Mouse (Mus musculus): Measurements from ENCODE around the gene Tomm40l. TPM values are rescaled to one million over a fixed set of nuclear protein-coding genes. Genes with fewer than 3 reads are reported as not detected.

The Tomm40l gene
- 17.5 and 20.3 TPM in 2 replicates for polyA plus RNA-seq (2012; rRNA removed)

- Histone ChIP-seq H3K27ac (ENCODE audit: insufficient read depth, low read length) (peak within 1 kb of the TSS; percentile 82), H3K27me3 (ENCODE audit: control insufficient read depth, insufficient read depth, low read length) (no peaks in the 10 kb centered on the region), H3K4me1 (ENCODE audit: control insufficient read depth, insufficient read depth, insufficient read length) (peaks cover 11% of the 10 kb centered on the region; the same call in 1 of the 2 replicates), H3K4me3 (ENCODE audit: extremely low read depth, insufficient read depth, insufficient read length) (peak within 1 kb of the TSS; percentile 69), H3K36me3 (ENCODE audit: control insufficient read depth, insufficient read depth, low read length) (peaks cover 4% of the 10 kb centered on the region; the same call in 1 of the 2 replicates)
- TF ChIP-seq POLR2A (IDR thresholded peaks at IDR 0.05; ENCODE audit: low read depth, low read length), result peak; percentile 8; the same call in 1 of the 2 replicates
- TF ChIP-seq CTCF (IDR thresholded peaks at IDR 0.05; ENCODE audit: extremely low read depth, insufficient read depth, insufficient read length, insufficient replicate concordance), result peak; percentile 15; the same call in 1 of the 2 replicates
- WGBS, result 2% methylated on average over 28 of the region's 28 CpGs
- DNase-seq (ENCODE audit: low read depth in 1 of 2, low spot score in 2 of 2), result peak; percentile 87 to 99
These were observed at the start of gene Tomm40l for GRCm38 (mm10) chr1:171222238-171223155. TSS of gene Tomm40l (minus strand) at chr1:171222514.

GRCm38 (mm10) chr1:171272086-171272485, 49.8 kb upstream of the Tomm40l start:
- 42% methylated on average over 3 of the region's 3 CpGs for WGBS
- H3K27me3 ChIP-seq (ENCODE audit: control insufficient read depth, insufficient read depth, low read length), result no peaks in the 10 kb centered on the region
- DNase-seq (ENCODE audit: low read depth in 1 of 2, low spot score in 2 of 2), result no peak
- peak overlapping the region; percentile 45 for H3K27ac ChIP-seq (ENCODE audit: insufficient read depth, low read length)
- H3K4me1 ChIP-seq (ENCODE audit: control insufficient read depth, insufficient read depth, insufficient read length), result peaks cover 13% of the 10 kb centered on the region; the same call in 1 of the 2 replicates
- peak overlapping the region; percentile 16; the same call in 1 of the 2 replicates for H3K4me3 ChIP-seq (ENCODE audit: extremely low read depth, insufficient read depth, insufficient read length)
- TF ChIP-seq POLR2A (IDR thresholded peaks at IDR 0.05; ENCODE audit: low read depth, low read length) (no peak), CTCF (IDR thresholded peaks at IDR 0.05; ENCODE audit: extremely low read depth, insufficient read depth, insufficient read length, insufficient replicate concordance) (no peak)
- H3K36me3 ChIP-seq (ENCODE audit: control insufficient read depth, insufficient read depth, low read length), result peaks cover 26% of the 10 kb centered on the region

GRCm38 (mm10) chr1:171271622-171272021, 49.3 kb upstream of the Tomm40l start:
- 43% methylated on average over 10 of the region's 10 CpGs for WGBS
- peaks cover 21% of the 10 kb centered on the region for H3K36me3 ChIP-seq (ENCODE audit: control insufficient read depth, insufficient read depth, low read length)
- peak overlapping the region; percentile 45 for H3K27ac ChIP-seq (ENCODE audit: insufficient read depth, low read length)
- DNase-seq (ENCODE audit: low read depth in 1 of 2, low spot score in 2 of 2), result no peak
- no peak for TF ChIP-seq CTCF (IDR thresholded peaks at IDR 0.05; ENCODE audit: extremely low read depth, insufficient read depth, insufficient read length, insufficient replicate concordance)
- no peak for TF ChIP-seq POLR2A (IDR thresholded peaks at IDR 0.05; ENCODE audit: low read depth, low read length)
- peak overlapping the region; percentile 16; the same call in 1 of the 2 replicates for H3K4me3 ChIP-seq (ENCODE audit: extremely low read depth, insufficient read depth, insufficient read length)
- peaks cover 13% of the 10 kb centered on the region; the same call in 1 of the 2 replicates for H3K4me1 ChIP-seq (ENCODE audit: control insufficient read depth, insufficient read depth, insufficient read length)
- no peaks in the 10 kb centered on the region for H3K27me3 ChIP-seq (ENCODE audit: control insufficient read depth, insufficient read depth, low read length)

- H3K36me3 ChIP-seq (ENCODE audit: control insufficient read depth, insufficient read depth, low read length), result peaks cover 17% of the 10 kb centered on the region
- no peaks in the 10 kb centered on the region for H3K27me3 ChIP-seq (ENCODE audit: control insufficient read depth, insufficient read depth, low read length)
- DNase-seq (ENCODE audit: low read depth in 1 of 2, low spot score in 2 of 2), result no peak
- WGBS, result 60% methylated on average over 9 of the region's 9 CpGs
- peaks cover 13% of the 10 kb centered on the region; the same call in 1 of the 2 replicates for H3K4me1 ChIP-seq (ENCODE audit: control insufficient read depth, insufficient read depth, insufficient read length)
- peak overlapping the region; percentile 97; the same call in 1 of the 2 replicates for H3K4me3 ChIP-seq (ENCODE audit: extremely low read depth, insufficient read depth, insufficient read length)
- H3K27ac ChIP-seq (ENCODE audit: insufficient read depth, low read length), result 0 out of 2 replicates have a peak overlapping the region, but pooled peaks have one; percentile 6
- TF ChIP-seq POLR2A (IDR thresholded peaks at IDR 0.05; ENCODE audit: low read depth, low read length) (no peak), CTCF (IDR thresholded peaks at IDR 0.05; ENCODE audit: extremely low read depth, insufficient read depth, insufficient read length, insufficient replicate concordance) (no peak)
These were observed 48.9 kb upstream of the Tomm40l start for GRCm38 (mm10) chr1:171271196-171271595.

- TF ChIP-seq POLR2A (IDR thresholded peaks at IDR 0.05; ENCODE audit: low read depth, low read length), result no peak
- TF ChIP-seq CTCF (IDR thresholded peaks at IDR 0.05; ENCODE audit: extremely low read depth, insufficient read depth, insufficient read length, insufficient replicate concordance), result no peak
- Histone ChIP-seq H3K27me3 (ENCODE audit: control insufficient read depth, insufficient read depth, low read length) (no peaks in the 10 kb centered on the region), H3K36me3 (ENCODE audit: control insufficient read depth, insufficient read depth, low read length) (peaks cover 12% of the 10 kb centered on the region), H3K27ac (ENCODE audit: insufficient read depth, low read length) (peak overlapping the region; percentile 78), H3K4me3 (ENCODE audit: extremely low read depth, insufficient read depth, insufficient read length) (peak overlapping the region; percentile 97), H3K4me1 (ENCODE audit: control insufficient read depth, insufficient read depth, insufficient read length) (peaks cover 13% of the 10 kb centered on the region; the same call in 1 of the 2 replicates)
- no peak for DNase-seq (ENCODE audit: low read depth in 1 of 2, low spot score in 2 of 2)
- WGBS, result 1% methylated on average over 19 of the region's 19 CpGs
These were observed 48.2 kb upstream of the Tomm40l start for GRCm38 (mm10) chr1:171270573-171270900.

GRCm38 (mm10) chr1:171269848-171270572, 47.7 kb upstream of the Tomm40l start, which contains the start of gene B4galt3:
TSS of gene B4galt3 (plus strand) at chr1:171270328.
- peak within 1 kb of the TSS; percentile 97 for H3K4me3 ChIP-seq (ENCODE audit: extremely low read depth, insufficient read depth, insufficient read length)
- H3K36me3 ChIP-seq (ENCODE audit: control insufficient read depth, insufficient read depth, low read length), result peaks cover 7% of the 10 kb centered on the region
- WGBS, result 5% methylated on average over 36 of the region's 36 CpGs
- peak; percentile 77 to 97 for DNase-seq (ENCODE audit: low read depth in 1 of 2, low spot score in 2 of 2)
- H3K27me3 ChIP-seq (ENCODE audit: control insufficient read depth, insufficient read depth, low read length), result no peaks in the 10 kb centered on the region
- TF ChIP-seq CTCF (IDR thresholded peaks at IDR 0.05; ENCODE audit: extremely low read depth, insufficient read depth, insufficient read length, insufficient replicate concordance), result no peak
- TF ChIP-seq POLR2A (IDR thresholded peaks at IDR 0.05; ENCODE audit: low read depth, low read length), result peak; percentile 98
- H3K27ac ChIP-seq (ENCODE audit: insufficient read depth, low read length), result peak within 1 kb of the TSS; percentile 79
- peaks cover 13% of the 10 kb centered on the region; the same call in 1 of the 2 replicates for H3K4me1 ChIP-seq (ENCODE audit: control insufficient read depth, insufficient read depth, insufficient read length)
